Mouse (Mus musculus): Measurements from ENCODE around the gene Lysmd2. TPM values are rescaled to one million over a fixed set of nuclear protein-coding genes. Genes with fewer than 3 reads are reported as not detected.

Lysmd2 gene
- 29.8 and 30.0 TPM in 2 replicates for polyA plus RNA-seq (2014; fragmentation: Nextera tagmentation; extraction: Ambion mirVana)

DNA sequence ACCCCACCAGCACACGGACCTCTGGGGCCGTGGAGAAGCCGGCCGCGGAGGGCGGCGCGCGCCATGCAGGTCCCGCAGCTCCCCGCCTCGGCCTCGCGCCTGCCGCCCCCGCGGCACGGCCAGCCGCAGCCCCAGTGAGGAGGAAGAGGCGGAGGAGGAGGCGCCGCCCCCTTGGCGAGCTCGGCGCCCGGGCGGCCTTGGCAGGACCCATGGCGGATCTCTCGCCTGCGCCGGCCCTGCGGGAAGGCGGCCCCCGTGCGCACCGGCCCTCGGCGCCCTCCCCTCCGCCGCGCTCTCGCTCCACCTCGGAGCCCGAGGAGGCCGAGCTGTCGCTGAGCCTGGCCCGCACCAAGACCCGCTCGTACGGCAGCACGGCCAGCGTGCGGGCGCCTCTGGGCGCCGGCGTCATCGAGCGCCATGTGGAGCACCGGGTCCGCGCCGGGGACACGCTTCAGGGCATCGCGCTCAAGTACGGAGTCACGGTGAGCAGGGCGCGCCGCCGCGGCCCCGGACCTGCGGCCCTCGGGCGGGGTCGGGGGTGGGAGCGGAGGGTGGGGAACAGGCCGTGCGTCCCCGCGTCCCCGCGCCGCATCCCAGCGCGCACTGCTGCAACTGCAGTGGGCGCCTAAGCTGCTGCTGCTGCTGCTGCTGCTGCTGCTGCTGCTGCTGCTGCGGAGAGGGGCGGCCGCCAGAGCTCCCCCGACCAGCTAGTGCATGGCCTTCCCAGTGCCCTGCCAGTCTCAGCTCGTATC is at the start of gene Lysmd2:
TSS of gene Lysmd2 (plus strand) at position 186 of the 752 bp plus-strand sequence.
- DNase-seq (peak; percentile 85), ATAC-seq (ENCODE audit: insufficient read depth) (peak; percentile 92)
- H3K4me2 ChIP-seq: peak within 1 kb of the TSS; percentile 86
- H3K36me3 ChIP-seq (ENCODE audit: insufficient read depth): no peaks in the 10 kb centered on the region
- H3K4me3 ChIP-seq (ENCODE audit: low read depth, low read length): peak within 1 kb of the TSS; percentile 72
- H3K27ac ChIP-seq (ENCODE audit: low read depth): peak within 1 kb of the TSS; percentile 75
- H3K27me3 ChIP-seq (ENCODE audit: insufficient read depth, low read length): no peaks in the 10 kb centered on the region
- H3K4me1 ChIP-seq (ENCODE audit: insufficient read depth): no peaks in the 10 kb centered on the region
- TF ChIP-seq CTCF (IDR thresholded peaks at IDR 0.05; ENCODE audit: low read depth): no peak
- H3K9ac ChIP-seq: peak within 1 kb of the TSS; percentile 90
- under 1% methylated on average over 90 of the region's 94 CpGs for WGBS
- H3K9me3 ChIP-seq (ENCODE audit: low read depth, low read length): no peaks in the 10 kb centered on the region

DNA sequence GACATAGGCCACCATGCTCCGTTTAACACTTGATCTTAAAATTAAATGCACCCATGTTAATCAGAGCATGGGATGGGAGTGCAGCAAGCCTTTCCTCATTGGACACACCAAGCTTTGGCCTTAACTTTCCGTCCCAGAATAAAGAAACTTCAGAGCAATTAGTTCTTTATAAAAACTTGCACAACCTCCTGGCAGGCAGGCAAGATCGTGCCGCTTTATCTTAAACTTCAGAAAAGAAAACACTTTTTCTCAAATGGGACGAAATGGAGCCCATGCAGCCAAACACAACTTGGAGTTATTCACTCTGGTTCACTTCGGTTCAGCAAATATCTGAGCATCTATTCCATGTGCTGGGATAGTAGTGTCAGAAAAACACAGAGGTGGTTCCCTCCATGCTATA is 46.2 kb upstream of the Lysmd2 start:
- Histone ChIP-seq H3K36me3 (ENCODE audit: insufficient read depth) (no peaks in the 10 kb centered on the region), H3K4me1 (ENCODE audit: insufficient read depth) (no peaks in the 10 kb centered on the region)
- no peak for TF ChIP-seq CTCF (IDR thresholded peaks at IDR 0.05; ENCODE audit: low read depth)

DNA sequence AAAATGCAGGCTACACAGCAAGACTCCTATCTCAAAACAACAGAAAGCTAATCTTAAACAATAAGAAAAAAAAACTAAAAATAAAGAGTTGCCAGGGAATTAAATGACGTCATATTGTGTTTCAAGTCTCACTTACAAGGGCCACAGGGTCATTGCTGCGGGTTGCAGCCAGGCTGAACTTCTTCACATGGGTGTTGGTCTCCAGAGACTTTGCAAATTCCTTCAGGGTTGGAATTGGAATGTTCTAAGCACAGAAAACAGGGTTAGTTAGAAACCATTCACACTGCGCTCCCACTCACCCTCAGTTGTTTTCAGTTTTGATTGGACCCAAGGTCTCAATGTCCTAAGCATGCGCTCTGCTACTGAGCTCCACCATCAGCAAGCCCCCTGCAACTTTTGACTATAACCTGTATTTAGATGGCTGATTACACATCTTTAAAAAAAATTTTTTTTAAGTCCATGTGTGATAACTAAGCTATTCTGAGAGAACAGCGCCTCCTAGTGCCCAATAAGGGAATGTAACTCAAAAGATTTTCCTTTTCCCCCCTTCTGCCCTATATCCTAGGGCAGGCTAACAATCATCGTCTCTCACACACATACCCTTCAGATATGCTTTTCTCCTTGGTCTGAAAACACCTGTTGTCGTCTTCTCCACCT is 43.7 kb upstream of the Lysmd2 start:
- Histone ChIP-seq H3K4me1 (ENCODE audit: insufficient read depth) (no peaks in the 10 kb centered on the region), H3K4me3 (ENCODE audit: low read depth, low read length) (no peak overlapping the region), H3K36me3 (ENCODE audit: insufficient read depth) (no peaks in the 10 kb centered on the region), H3K27ac (ENCODE audit: low read depth) (no peak overlapping the region), H3K9me3 (ENCODE audit: low read depth, low read length) (no peaks in the 10 kb centered on the region), H3K27me3 (ENCODE audit: insufficient read depth, low read length) (no peaks in the 10 kb centered on the region), H3K4me2 (no peak overlapping the region), H3K9ac (no peak overlapping the region)
- DNase-seq (peak; percentile 78), ATAC-seq (ENCODE audit: insufficient read depth) (peak; percentile 38; the same call in 1 of the 2 replicates)
- WGBS: 48% methylated on average over 7 of the region's 7 CpGs
- TF ChIP-seq CTCF (IDR thresholded peaks at IDR 0.05; ENCODE audit: low read depth): peak; percentile 78

More for the DNA sequence above, 46.2 kb upstream of the Lysmd2 start:
- Histone ChIP-seq H3K9me3 (ENCODE audit: low read depth, low read length) (no peaks in the 10 kb centered on the region), H3K27me3 (ENCODE audit: insufficient read depth, low read length) (no peaks in the 10 kb centered on the region), H3K9ac (no peak overlapping the region), H3K4me2 (no peak overlapping the region), H3K27ac (ENCODE audit: low read depth) (no peak overlapping the region), H3K4me3 (ENCODE audit: low read depth, low read length) (no peak overlapping the region)
- DNase-seq: no peak
- no peak for ATAC-seq (ENCODE audit: insufficient read depth)
- 82% methylated on average over 6 of the region's 6 CpGs for WGBS

DNA sequence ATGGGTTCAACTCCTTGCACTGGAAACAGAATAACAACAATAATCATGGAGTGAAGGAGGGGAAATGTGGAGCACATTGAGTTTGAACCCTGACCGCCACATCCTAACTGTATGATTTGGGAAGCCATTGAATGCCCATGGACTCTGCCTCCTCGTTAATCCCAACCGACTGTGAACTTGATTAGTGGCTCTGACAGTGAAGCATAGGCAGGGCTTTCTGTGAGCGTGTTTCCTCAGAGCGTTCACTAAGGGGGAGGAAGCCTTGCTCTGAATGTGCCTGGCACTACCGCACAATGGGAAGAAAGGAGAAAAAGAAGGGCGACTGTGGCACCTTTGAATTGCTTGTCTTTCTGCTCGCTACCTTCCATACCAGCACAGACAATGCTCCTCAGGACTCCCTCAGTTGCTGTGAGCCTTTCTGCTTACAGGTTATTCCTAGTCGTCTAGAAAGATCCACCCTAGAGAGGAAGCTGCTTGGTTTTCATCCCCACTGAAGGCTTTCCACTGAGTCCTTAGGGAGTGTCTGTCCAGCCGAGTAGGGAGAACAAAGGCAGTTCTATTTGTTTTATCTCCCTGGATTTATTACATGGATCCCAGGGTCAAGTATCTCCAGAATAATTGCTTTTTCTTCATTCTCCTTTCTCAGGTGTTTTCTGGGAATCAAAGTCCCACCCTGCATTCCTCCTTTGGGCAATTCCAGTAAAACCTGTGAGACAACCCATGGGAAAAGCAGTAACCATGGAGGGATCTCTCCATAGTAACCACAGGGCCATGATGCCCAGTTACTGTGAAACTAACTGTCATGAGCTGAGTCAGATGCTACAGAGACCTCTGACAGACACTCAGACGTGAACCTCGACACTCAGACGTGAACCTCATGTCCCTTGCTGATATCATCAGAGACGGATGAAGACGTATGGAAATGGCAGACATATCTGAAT is 35.4 kb upstream of the Lysmd2 start:
- H3K4me1 ChIP-seq (ENCODE audit: insufficient read depth): no peaks in the 10 kb centered on the region
- whole genome bisulfite sequencing: 78% methylated on average over 15 of the region's 15 CpGs
- H3K27ac ChIP-seq (ENCODE audit: low read depth): no peak overlapping the region
- H3K27me3 ChIP-seq (ENCODE audit: insufficient read depth, low read length): no peaks in the 10 kb centered on the region
- no peak for TF ChIP-seq CTCF (IDR thresholded peaks at IDR 0.05; ENCODE audit: low read depth)
- no peak for ATAC-seq (ENCODE audit: insufficient read depth)
- no peaks in the 10 kb centered on the region for H3K36me3 ChIP-seq (ENCODE audit: insufficient read depth)
- no peak overlapping the region for H3K4me2 ChIP-seq
- no peak for DNase-seq
- no peaks in the 10 kb centered on the region for H3K9me3 ChIP-seq (ENCODE audit: low read depth, low read length)
- no peak overlapping the region for H3K9ac ChIP-seq
- no peak overlapping the region for H3K4me3 ChIP-seq (ENCODE audit: low read depth, low read length)

DNA sequence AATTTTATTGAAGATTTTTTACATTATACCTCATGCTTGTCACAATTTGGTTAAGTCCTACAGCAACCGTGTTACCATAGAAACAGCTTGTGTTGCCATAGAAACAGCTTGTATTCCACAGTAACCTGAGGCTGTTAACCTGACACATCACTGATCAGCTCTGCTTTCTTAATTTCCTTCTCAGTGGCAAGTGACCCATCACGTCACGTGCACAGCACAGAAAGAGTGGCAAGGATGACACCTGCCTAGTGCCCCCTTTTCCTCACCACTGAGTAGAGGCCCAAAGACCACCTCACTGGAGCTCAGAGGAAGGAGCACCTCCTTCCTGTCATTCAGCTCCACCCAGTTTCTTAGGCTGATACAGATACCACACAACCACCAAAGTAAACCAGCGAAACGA is 32.1 kb upstream of the Lysmd2 start:
- no peaks in the 10 kb centered on the region for H3K36me3 ChIP-seq (ENCODE audit: insufficient read depth)
- no peak overlapping the region for H3K4me3 ChIP-seq (ENCODE audit: low read depth, low read length)
- TF ChIP-seq CTCF (IDR thresholded peaks at IDR 0.05; ENCODE audit: low read depth): no peak
- no peaks in the 10 kb centered on the region for H3K9me3 ChIP-seq (ENCODE audit: low read depth, low read length)
- no peak overlapping the region for H3K27ac ChIP-seq (ENCODE audit: low read depth)
- H3K27me3 ChIP-seq (ENCODE audit: insufficient read depth, low read length): no peaks in the 10 kb centered on the region
- DNase-seq (no peak), ATAC-seq (ENCODE audit: insufficient read depth) (no peak)
- WGBS: 84% methylated on average over 5 of the region's 5 CpGs
- H3K4me1 ChIP-seq (ENCODE audit: insufficient read depth): no peaks in the 10 kb centered on the region
- H3K4me2 ChIP-seq: no peak overlapping the region
- H3K9ac ChIP-seq: no peak overlapping the region

DNA sequence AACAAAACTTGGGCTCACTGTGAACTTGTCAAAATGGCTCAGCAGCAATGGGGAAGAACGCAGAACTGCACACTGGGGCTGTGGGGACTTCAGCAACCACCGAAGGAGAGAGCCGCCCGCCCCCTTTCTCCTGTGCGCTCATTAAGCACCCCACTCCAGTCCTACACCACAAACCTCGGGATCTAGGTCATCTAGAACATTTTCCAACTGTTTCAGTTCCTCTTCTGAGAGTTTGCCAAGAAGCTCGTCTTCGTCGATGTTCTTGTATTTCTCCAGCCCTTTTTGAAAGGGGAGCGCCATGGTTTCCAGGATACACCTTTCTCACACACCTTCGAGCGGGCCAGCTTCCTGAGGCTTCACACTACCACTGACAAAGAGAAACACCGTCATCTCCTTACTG is 28.5 kb upstream of the Lysmd2 start:
- DNase-seq (no peak), ATAC-seq (ENCODE audit: insufficient read depth) (no peak)
- H3K4me1 ChIP-seq (ENCODE audit: insufficient read depth): peaks cover 14% of the 10 kb centered on the region; the same call in 1 of the 2 replicates
- WGBS: 85% methylated on average over 13 of the region's 13 CpGs
- no peak overlapping the region for H3K9ac ChIP-seq
- H3K9me3 ChIP-seq (ENCODE audit: low read depth, low read length): no peaks in the 10 kb centered on the region
- no peak overlapping the region for H3K4me2 ChIP-seq
- no peaks in the 10 kb centered on the region for H3K27me3 ChIP-seq (ENCODE audit: insufficient read depth, low read length)
- no peak for TF ChIP-seq CTCF (IDR thresholded peaks at IDR 0.05; ENCODE audit: low read depth)
- no peaks in the 10 kb centered on the region for H3K36me3 ChIP-seq (ENCODE audit: insufficient read depth)
- H3K27ac ChIP-seq (ENCODE audit: low read depth): no peak overlapping the region
- no peak overlapping the region for H3K4me3 ChIP-seq (ENCODE audit: low read depth, low read length)

Data from lung, embryonic 14.5 days (tissue).